Mouse (Mus musculus) cerebellum, postnatal 25 days (tissue): ENCODE results near the gene Rad51b.

ENCODE experiments used
- DNase-seq, 2 experiments: peaks; one replicate each; pipeline ENCODE4 v3.0.0; 2021; ENCODE audit warnings: mixed read lengths in 2 of 2

Rad51b gene

DNA sequence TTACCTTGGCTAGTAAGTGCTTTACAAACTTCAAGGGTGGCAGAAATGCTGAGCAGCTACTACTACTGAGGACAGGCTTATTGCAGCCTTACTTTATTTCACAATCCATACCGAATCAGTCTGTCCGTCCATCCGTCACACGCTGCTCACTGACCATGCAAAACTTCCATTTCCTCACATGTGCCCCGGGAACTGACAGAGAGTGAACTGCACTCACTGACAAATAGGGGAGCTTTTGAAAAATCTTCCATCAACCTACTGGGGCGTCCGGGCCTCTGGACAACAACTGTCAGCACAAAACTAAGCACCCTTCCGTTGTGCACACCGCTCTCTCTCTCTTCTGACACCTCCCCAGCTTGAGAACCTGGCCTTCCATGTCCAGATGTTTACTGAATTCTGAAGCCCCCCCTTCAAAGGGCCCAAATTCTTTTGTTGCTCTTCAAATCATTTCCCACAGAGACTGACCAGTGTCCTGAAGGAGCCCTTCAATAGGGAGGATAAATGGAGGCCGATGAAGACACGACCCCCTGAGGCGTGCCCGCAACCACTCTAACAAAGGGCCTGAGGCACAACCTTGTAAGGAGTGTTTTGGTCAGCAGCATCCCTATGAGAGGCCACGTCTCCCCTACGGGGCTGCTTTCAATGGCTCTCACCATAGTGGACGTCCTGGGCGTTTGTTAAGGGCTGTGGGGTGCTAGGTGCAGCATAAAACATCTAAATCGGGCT is 515.9 kb downstream of the Rad51b start:
- DNase-seq: no peak

DNA sequence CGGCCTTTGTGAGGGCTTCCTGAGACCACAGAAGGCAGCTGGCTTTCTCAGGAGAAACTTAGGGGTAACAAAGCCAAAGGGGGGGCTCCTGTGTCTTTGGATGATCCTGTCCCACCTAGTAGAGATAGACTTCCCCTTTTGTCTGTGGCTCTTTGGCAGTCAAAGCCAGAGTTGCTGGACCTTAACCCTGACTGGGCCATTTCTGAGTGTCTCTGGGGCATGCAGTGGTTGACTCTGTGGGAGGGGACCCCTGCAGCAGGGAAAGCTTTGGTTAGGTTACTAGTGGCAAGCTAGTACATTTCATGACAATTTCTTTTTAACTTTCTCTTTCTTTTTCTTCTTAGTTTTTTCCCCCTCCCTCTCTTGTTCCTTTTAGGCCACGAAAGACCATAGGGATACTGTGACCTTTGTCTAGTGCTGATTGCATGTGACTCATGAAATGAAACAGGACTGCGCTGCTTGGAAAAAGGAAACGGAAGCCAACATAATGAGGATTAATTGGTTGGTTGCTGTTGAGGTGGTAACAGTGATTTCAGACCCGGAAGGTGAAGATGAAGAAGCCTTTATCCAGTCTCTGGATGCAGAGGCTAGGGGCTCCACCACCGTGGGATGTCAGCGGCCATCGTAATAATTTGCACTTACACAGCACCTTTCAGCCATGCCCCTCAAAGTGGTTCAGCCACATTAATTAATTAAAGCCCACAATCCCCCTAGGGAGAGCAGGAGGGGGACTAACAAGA is 516.7 kb downstream of the Rad51b start:
- no peak for DNase-seq

DNA sequence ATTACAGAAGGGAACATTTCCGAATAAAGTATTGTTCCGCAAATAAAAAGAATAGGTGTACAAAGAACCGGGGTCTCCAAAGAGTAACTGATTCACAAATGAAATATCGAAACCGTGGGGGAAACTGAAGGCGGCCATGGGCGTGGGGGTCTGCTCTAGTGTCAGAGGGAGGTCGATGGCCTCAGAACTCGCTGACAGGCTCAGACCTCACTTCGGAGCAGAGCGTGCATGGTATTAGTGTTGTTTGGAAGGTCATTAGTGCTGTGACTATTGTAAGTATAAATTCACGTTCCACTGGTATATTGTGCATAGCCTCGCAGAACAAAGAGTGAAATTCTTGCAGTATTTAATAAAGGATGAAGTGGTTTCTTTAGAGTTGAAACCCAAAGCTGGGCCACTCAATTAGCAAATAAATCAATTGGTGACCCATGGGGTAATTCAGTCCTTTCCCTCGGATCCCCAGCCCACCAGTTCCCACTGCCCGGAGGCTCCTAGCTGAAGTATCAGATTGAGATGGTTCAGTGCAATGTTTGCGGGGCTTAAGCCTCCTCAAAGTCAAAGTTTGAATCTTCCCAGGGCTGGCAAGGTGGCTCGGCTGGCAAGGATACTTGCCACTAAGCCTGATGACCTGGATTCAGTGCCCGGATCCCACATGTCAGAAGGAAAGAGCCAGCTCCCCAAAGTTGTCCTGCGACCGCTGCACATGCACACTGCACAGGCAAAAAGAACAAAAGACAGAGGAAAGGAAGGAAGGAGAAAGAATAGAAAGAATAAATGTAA is 517.4 kb downstream of the Rad51b start:
- peak in 1 of 2 experiments; percentile 13 for DNase-seq

DNA sequence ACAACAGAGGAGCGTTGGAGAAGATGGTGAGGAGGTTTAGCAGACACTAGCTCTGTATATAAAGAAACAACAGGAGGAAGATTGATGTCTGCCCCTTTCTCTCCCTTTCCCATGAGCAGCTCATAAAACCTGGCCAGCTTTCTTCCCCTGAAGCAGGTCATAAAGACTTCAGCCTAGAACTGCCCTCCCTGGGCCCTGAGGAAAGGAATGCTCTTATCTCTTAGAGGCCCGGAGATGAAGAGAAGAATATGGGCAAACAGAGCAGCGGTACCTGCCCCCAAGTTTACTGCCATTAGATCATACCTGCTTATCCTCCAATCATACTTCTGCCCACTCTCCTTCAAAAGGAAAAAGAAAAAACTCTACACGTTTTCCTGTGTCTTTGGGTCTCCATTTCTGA is 519.2 kb downstream of the Rad51b start:
- DNase-seq: no peak

DNA sequence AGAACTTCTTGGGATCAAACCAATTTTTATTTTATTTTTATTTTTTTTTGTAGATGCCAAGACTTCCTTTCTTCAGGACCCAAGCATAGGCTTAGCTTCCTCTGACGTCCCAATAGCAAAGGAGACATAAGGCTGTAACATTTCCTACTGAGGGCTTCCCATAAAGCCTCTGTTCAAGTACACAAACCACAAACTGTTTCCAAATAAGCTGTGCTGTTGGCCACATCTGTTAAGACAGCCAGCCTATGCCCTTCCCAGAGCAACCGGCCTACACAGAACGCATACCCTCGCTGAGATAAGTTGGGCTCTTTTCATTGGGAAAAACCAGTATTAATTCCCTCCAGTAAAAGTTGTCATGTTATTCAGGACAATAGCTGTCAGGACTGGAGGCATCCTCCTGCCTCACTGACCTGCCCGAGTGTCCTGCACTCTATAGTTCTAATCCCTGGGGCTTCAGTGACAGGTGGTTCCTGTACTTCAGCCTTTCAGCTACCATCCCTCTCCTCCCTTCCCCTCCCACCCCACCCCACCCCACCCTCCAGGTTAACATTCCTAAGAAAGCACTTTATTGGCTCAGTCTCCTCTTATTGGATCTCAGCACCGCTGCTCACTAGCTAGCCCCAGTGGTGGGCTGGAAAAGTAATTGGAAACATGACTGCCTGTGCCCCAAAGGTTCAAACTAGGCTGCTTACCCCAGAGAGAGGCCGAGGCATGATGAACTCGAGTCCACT is 523.3 kb downstream of the Rad51b start:
- no peak for DNase-seq

DNA sequence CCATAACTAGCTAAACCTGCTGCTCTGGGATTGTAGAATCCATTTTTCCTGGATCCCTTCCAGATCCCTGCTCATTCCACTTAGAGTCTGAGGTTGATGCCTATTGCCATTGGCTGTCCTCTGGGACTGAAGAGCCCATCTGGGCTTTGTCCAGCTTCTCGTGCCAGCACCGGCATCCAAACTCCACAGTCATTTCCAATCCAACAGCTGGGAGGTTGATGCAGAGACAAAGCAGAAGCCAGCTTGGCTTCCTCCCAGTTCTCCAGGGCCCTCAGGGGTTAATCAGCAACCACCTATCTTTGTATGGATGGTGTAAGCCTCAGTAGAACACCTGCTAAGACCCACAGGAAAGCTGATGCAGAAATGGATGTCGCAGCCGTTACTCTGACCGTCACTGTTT is 524.8 kb downstream of the Rad51b start:
- no peak for DNase-seq

DNA sequence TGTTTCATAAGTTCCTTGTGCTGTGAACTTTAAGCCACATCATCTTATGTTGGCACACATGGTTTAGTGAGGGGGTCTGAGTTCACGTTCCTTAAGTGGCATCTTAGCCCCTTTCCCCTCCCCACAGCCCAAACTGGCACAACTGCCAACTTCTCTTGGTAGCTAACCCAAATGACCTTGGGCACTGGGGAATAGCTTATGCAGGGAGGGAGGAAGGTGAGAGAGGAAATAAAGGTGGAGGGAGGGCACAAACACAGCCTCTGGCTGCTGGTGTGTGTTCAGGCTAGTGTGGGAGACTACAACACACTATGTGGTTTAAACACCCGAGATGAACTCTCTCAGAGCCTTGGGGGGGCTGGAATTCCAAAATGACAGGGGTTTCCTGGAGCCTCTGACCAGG is 525.3 kb downstream of the Rad51b start:
- DNase-seq: no peak

DNA sequence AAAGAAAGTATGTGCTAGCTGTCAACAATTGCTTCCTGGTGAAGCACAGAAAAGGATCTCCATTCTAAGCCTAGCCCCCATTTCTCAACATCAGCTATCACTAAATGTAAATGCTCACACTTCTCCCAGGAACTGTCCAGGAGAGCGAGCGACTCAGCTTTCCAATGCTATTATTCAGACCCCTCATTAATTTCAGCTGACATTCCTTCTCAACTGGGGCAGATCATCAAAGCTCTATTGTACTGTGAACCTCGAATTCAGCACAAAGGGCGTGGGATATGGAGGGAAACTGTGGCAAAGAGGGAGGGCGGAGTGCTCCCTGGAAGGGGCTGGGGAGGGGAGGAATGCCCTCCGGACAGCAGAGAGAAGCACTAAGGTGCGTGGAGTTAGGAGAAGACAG is 528.8 kb downstream of the Rad51b start:
- no peak for DNase-seq

DNA sequence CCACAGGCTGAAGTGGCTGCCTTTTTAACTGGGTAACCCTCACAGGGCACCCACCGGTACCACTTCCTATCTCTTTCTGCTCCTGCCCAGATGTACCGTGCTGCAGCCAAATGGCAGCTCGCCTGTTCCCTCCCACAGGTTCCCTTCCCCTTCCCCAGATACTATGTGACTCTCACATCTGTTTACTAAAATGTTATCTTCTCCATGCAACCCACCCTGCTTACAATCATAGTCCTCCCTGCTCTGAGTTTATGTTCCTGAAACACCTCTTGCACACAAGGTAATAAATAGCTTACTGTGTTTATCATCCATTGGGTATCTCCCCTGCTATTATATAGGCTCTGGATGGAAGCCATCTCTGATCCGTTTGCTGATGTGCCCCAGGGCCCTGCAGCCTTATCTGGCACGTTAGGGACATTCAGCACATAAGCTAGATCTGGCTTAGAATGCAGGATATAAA is 530.2 kb downstream of the Rad51b start:
- no peak for DNase-seq

DNA sequence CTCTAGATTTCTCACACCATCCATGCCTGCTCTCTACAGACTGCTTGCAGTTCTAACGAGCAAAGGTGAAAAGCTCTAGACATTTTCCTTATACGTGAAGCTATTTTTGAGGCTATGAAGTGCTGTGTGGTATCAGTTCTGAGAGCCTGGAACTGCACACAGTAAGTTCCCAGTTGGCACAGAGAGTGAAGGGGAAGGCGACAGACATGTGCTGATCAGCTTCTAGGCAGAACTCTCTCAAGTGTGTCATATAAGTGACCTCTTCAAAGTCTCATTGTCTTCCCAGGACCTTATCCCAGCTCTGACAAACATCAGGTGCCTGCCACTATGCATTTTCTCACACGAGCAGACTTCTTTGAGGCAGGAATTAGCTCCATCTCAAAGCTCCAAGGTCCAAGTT is 530.7 kb downstream of the Rad51b start:
- no peak for DNase-seq

DNA sequence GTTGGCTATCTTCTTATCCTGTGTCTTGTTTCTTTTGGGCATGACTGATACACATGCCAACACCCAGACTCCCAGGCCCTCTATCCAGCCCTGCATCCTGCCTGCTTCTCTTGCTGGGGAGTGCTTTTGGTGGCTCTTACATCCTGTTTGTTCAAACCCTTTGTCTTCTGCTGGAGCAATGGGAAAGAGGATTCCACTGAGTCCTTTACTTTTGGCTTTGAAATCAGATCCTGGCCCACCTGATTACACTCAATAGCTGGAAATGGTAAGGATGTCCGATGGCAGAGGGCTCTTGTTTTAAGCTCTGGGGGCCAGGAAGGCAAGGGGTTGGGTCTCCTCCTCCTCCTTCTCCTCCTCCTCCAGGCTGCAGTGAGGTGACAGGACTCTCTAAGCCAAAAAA is 533.6 kb downstream of the Rad51b start:
- DNase-seq: no peak

DNA sequence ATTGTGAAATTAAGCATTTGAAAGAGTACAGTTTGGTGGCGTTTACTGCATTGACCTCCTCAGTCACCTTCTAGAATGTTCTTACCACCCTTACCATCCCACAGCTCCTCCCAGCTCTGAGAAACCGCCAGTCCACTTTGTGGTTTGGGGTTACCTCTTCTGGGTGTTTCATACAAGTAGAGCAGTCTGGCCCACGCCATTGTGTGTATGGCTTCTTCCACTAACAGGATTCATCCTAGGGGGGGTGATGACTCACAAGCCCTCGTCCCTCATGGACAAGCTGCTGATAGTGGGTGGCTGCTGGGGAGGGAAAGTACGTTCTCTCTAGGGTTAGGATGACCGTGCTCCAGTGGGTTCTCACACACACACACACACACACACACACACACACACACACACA is 535.5 kb downstream of the Rad51b start:
- DNase-seq: no peak

DNA sequence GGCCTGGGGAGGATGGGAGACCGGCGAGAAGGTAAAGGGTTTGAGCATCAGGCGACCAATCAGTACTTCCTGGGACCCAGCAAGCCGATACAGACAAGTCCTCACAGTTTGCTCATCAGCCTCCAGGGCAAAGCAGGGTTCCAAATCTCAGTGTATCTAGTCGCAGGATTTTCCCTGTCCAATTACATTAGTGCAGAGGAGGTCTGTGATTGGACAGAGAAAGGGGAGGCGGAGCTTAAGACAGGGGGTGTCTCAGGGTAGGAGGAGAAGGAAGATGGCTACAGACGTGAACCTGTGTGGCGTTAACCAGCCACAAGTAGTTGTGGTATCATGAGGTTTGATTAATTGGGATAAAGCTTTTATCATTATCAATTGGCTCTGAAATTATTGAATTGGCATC is 538.4 kb downstream of the Rad51b start:
- no peak for DNase-seq

DNA sequence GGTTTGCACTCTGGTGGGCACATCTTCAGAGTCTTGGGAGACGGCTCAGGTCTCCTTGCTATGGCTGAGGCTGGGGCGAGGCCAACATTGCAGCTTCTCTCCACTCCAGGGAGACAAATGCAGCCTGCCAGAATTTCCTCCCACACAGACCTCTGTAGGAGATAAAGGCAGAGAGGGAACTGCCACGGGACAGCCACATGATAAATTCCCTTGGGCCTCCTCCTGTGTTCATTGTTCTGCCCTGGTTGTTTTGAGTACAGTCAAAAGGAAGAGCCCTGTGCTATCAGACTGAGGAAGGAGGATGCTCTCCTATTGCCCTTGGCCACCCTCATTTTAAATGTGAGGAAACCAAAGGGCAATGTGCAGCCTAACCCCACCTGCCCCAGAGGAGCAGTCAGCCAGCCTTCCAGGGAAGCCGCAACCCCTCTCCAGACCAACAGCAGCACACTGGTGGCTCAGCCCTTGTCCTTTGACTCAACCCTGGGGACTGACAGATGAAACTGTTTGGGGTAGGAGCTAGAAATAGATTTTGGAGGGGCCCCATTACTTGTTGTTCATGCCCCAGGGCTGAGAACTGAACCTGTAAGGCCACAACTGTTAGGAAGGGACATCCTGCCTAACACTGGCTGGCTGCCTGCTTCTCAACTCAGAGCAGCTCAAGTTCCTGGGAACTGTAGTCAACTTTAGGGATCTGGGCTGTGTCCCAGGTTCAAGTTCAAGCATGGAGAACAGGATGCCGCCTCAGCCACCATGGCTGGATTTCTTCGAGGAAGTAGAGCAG is 541.3 kb downstream of the Rad51b start:
- DNase-seq: no peak

DNA sequence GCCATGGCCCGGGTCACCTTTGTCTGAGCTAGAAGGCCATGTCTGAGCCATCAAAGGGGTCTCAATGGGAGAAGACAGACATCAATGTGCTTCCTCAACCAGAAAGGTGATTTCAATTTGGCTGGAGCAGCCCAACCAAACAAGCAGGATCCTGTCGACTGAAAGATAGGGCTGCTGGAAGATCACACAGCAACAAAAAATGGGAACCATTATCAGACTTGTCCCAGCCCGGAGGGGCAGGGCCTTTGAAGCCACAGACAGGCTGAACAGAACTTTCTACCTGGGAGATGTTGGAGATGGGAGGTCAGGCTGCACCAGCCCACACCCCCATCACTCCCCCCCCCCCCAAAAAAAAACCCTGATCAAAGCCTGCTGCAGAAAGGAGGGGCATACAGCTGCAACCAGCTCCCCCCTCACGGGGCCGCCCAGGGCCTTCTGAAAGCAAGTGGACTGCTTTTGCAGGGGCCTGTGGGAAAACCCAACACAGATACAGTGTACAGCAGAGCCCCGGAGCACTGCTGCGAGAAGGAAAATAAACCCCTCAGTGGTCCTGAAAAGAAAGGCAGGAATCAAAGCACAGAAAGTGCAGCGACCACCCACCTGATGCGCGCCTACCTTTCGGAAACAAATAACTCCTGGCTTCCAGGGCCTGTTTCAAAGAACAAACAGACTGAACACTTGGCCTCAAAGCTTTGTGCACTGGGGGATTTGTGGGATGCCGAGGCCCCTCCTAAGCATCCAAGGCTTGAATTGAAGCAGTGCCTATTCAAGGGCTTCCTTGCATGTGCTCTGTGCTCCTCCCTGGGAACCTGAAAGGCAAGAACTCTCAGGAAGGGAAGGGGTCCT is 542.2 kb downstream of the Rad51b start:
- no peak for DNase-seq

DNA sequence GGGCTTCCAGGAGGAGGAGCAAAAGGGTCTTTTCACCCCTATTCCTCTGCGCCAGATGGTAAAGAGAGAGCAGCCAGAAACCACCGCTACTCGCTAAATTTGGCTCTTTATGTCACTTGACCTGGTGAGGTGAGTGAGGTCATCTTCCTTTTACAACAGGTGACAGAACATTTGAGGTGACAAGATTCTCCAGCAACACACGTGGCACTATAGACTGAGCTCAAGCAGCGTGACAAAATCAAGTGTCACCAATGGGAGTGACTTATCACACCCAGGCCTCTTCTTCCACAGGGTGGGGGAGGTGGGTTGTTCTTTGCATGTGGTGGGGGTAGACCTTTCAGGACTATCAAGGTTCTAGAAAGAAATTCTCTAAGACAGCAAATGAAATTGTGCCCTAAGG is 543.4 kb downstream of the Rad51b start:
- no peak for DNase-seq

DNA sequence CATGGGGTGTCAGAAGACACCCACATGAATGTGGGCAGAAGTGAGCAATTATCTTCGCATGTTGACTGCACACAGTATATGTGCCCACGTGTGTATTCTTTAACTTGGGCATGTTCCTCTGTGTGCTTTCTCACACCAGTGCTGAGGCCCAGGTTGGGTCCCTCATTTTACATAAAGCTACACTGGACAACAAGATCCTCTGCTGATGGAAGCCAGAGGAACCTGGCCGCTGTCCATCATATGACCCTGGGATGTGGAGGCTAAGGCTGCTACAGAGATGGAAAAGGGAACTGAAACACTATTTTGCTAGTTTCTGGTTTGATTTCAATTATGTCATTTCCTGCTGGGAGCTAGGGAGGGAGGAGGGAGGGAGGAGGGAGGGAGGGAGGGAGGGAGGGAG is 544.2 kb downstream of the Rad51b start:
- no peak for DNase-seq

DNA sequence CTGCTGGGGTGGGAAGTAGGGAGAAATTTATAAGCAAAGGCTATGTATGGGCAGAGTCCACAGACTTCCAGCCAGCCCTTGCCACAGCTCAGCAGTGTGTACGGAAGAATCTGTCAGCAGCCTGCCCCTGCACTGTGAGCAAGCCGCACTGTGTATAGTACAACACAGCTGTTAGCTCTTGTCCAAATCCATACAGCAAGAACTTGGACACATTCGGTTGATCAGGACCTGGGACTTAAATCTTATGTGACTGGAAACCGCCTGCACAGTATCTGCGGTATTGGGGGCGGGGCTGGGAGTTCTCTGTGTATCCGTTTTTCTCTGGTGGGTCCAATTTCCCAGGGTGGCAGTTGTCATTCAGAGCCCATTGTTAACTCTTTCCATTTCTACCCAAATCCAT is 545.2 kb downstream of the Rad51b start:
- DNase-seq: no peak

DNA sequence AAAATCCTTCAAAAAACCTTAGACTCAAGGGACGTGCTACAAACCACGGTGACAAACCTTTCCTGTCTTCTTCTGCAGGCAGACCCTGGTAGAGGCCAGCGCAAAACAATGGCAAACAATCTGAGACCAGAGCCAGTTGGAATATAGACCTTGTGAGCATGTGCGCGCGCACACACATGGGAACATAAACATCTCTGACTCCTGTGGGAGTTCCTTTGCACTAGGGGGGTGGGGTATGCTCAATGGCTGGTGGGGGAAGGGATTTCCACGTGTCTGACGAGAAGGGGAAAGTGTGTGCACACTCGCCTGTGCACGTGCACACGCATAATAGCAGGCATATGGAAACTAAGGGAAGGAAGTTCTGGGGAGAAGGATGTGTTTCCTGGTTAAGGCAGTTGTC is 545.9 kb downstream of the Rad51b start:
- no peak for DNase-seq

DNA sequence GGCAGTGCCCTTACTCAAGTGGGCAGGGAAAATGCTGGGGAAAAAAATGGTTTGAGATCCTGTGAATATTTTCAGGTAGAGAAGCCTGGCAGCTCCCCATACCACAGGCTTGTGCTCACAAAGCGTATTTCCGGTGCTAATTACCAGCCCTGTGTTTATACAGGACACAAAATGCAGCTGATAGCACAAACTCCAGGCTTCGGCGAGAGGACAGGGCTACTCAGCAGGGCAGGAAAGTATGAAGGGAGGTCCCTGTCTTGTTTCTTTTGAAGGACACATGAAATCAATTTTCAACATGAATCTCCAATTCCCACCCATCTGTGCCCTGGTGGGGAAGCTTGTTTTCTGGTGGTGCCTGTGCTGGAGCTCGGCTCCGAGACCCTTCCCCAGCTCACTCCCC is 546.4 kb downstream of the Rad51b start:
- DNase-seq: no peak
